Mouse (Mus musculus) myocyte (in vitro differentiated cells): Measurements from ENCODE around the gene Wnt3.

ENCODE experiments used
- MYOG ChIP-seq, 3 experiments: IDR thresholded peaks; one replicate each; pipeline ENCODE4 v1.6.1; 2011; ENCODE audit warnings: control low read depth in 2 of 3, low read depth in 2 of 3, mild to moderate bottlenecking in 2 of 3; ENCODE audit not compliant: insufficient read length in 2 of 3, control insufficient read depth in 1 of 3, insufficient read depth in 1 of 3
- POLR2A ChIP-seq: IDR thresholded peaks from one replicate; pipeline ENCODE4 v1.6.1; 2011; ENCODE audit warnings: low read depth, mild to moderate bottlenecking, control low read depth, moderate library complexity; ENCODE audit not compliant: insufficient read length
- POLR2AphosphoS2 ChIP-seq: IDR thresholded peaks from one replicate; pipeline ENCODE4 v1.6.1; 2011; ENCODE audit warnings: low read depth, control low read depth; ENCODE audit not compliant: insufficient read length
- TCF12 ChIP-seq: IDR thresholded peaks from one replicate; pipeline ENCODE4 v1.6.1; 2011; ENCODE audit warnings: mild to moderate bottlenecking, control low read depth; ENCODE audit not compliant: poor library complexity, insufficient read depth, severe bottlenecking

DNA sequence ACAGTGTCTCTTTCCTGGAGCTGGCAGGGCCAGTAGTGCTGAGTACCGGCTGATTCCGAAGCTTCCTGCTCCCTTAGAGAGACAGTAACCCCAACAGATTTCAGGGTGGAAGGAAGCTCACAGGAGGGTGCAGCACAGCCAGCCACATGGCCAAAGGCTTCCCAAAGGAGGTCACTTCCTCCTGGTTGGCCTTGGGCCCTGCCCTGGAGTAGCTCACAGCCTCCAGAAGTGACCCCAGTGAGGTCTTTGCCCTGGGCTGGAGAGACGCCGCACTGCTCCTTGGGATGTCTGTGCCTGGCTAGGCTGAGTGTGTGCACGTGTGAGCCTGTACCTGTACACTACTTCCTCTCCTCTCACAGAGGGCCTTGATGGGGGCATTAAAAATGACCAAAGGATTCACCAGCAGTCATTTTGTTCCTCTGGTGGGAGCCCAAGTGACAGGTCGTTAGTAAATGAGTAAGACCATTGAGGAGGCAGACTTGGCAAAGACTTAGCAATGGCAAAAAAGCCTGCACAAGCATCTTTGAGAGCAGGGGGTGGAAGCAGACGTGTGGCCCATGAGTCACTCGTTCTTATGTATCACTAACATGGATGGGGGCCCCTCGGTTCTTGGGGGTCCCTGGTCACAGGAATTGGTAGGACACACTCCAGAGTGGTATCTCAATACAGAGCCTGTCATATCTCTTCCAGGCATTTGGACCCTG is 44.5 kb upstream of the Wnt3 start:
- TF ChIP-seq POLR2AphosphoS2 (no peak), POLR2A (no peak), MYOG (IDR thresholded peaks at IDR 0.05; ENCODE audit: control insufficient read depth in 1 of 3, insufficient read depth in 1 of 3, insufficient read length in 2 of 3, low read depth in 2 of 3) (no peak), TCF12 (no peak)
